Mouse (Mus musculus) liver, adult 2 months (tissue): ENCODE measurements around the gene Fam78b. TPM values are rescaled to one million over a fixed set of nuclear protein-coding genes. Genes with fewer than 3 reads are reported as not detected.
A peak's percentile ranks its signal among the peaks of the same experiment; 100 is the strongest.

Experiments
- DNase-seq: peaks from one replicate; pipeline ENCODE4 v3.0.0-alpha.2; 2011; ENCODE audit warnings: low read depth, low spot score; ENCODE audit errors: extremely low read depth
- H3K27ac ChIP-seq: fragments of 200-500 bp; replicated peaks from 2 replicates; pipeline ENCODE4 v1.5.1; 2012; ENCODE audit warnings: low read depth, mild to moderate bottlenecking, control low read depth, inconsistent platforms, low read length; ENCODE audit not compliant: insufficient read depth
- H3K27me3 ChIP-seq: fragments of 200-500 bp; 2 replicates; pipeline ENCODE4 v1.6.1; 2012; ENCODE audit warnings: mild to moderate bottlenecking, moderate library complexity, low read length, inconsistent platforms; ENCODE audit not compliant: control insufficient read depth, insufficient read depth
- H3K36me3 ChIP-seq: fragments of 200-500 bp; 2 replicates; pipeline ENCODE4 v1.6.1; 2012; ENCODE audit warnings: low read length, inconsistent platforms; ENCODE audit not compliant: control insufficient read depth, insufficient read depth
- H3K4me1 ChIP-seq: fragments of 200-500 bp; 2 replicates; pipeline ENCODE4 v1.6.1; 2011; ENCODE audit warnings: low read length; ENCODE audit not compliant: control insufficient read depth, insufficient read depth
- H3K4me3 ChIP-seq: fragments of 200-500 bp; 2 replicates; pipeline ENCODE4 v1.5.1; 2011; ENCODE audit warnings: low read depth, mild to moderate bottlenecking, control low read depth, low read length, moderate library complexity; ENCODE audit not compliant: insufficient read depth
- H3K79me2 ChIP-seq: fragments of 200-500 bp; 2 replicates; pipeline ENCODE4 v1.6.1; 2012; ENCODE audit warnings: inconsistent platforms, mild to moderate bottlenecking, low read length, moderate library complexity; ENCODE audit not compliant: control insufficient read depth, insufficient read depth
- H3K9ac ChIP-seq: fragments of 200-500 bp; 2 replicates; pipeline ENCODE4 v1.6.1; 2012; ENCODE audit warnings: low read depth, mild to moderate bottlenecking, control low read depth, inconsistent platforms, low read length
- CTCF ChIP-seq: fragments of 200-500 bp; IDR thresholded peaks from 2 replicates; pipeline ENCODE4 v1.5.1; 2011; ENCODE audit warnings: low read depth, low read length, control low read depth
- POLR2A ChIP-seq: fragments of 200-500 bp; IDR thresholded peaks from 2 replicates; pipeline ENCODE4 v1.6.1; 2011; ENCODE audit warnings: low read length, control low read depth; ENCODE audit not compliant: insufficient read depth; ENCODE audit errors: extremely low read depth
- WGBS: fragments of 180-500 bp; shearing (Covaris S2); methylation state at CpG from one replicate; pipeline ENCODE4 v1.1.7; 2018; 5-methylcytosine and 5-hydroxymethylcytosine counted together
- polyA plus RNA-seq: library from polyadenylated mRNA; depleted of rRNA; stranded (reverse); fragments of >200 nt; gene quantifications from 2 replicates; pipeline ENCODE4 v1.2.3, GENCODE M21; 2012
- total RNA-seq: library from RNA; depleted of rRNA; stranded (reverse); fragments of >200 nt; gene quantifications from 2 replicates; pipeline ENCODE4 v1.2.3, GENCODE M21; 2014

Gene Fam78b
- total and polyA plus RNA-seq, 2 experiments: 0.09 to 0.16 TPM

- no peaks in the 10 kb centered on the region for H3K79me2 ChIP-seq
- TF ChIP-seq CTCF: no peak
- TF ChIP-seq POLR2A: no peak
- no peak overlapping the region for H3K9ac ChIP-seq
- H3K27ac ChIP-seq: no peak overlapping the region
- H3K4me3 ChIP-seq: no peak overlapping the region
- peak; percentile 2 for DNase-seq
- H3K36me3 ChIP-seq: no peaks in the 10 kb centered on the region
- 67% methylated on average over 8 of the region's 8 CpGs for WGBS
- H3K27me3 ChIP-seq: peaks cover 4% of the 10 kb centered on the region
- no peaks in the 10 kb centered on the region; the same call in 1 of the 2 replicates for H3K4me1 ChIP-seq
Measured at GRCm38 (mm10) chr1:166996250-166996649, 5.0 kb upstream of the Fam78b start.

GRCm38 (mm10) chr1:166996811-166997210, 4.4 kb upstream of the Fam78b start:
- DNase-seq: no peak
- TF ChIP-seq POLR2A: no peak
- no peak for TF ChIP-seq CTCF
- H3K9ac ChIP-seq: no peak overlapping the region
- 60% methylated on average over 7 of the region's 7 CpGs for WGBS
- no peaks in the 10 kb centered on the region; the same call in 1 of the 2 replicates for H3K4me1 ChIP-seq
- no peak overlapping the region for H3K4me3 ChIP-seq
- H3K36me3 ChIP-seq: no peaks in the 10 kb centered on the region
- H3K27me3 ChIP-seq: peaks cover 8% of the 10 kb centered on the region
- H3K79me2 ChIP-seq: no peaks in the 10 kb centered on the region
- no peak overlapping the region for H3K27ac ChIP-seq

- WGBS: 2% methylated on average over 38 of the region's 76 CpGs
- TF ChIP-seq CTCF (no peak), POLR2A (no peak)
Measured at GRCm38 (mm10) chr1:167000529-167001173, 566 bp upstream of the Fam78b start.

GRCm38 (mm10) chr1:167001844-167002485, 748 bp downstream of the Fam78b start:
- H3K79me2 ChIP-seq: no peaks in the 10 kb centered on the region
- DNase-seq: no peak
- TF ChIP-seq POLR2A (no peak), CTCF (no peak)
- H3K9ac ChIP-seq: 0 out of 2 replicates have a peak overlapping the region, but pooled peaks have one; percentile 1
- H3K4me1 ChIP-seq: no peaks in the 10 kb centered on the region; the same call in 1 of the 2 replicates
- H3K36me3 ChIP-seq: no peaks in the 10 kb centered on the region
- H3K27me3 ChIP-seq: peaks cover 11% of the 10 kb centered on the region
- no peak overlapping the region for H3K27ac ChIP-seq
- peak overlapping the region; percentile 64; the same call in 1 of the 2 replicates for H3K4me3 ChIP-seq
- 3% methylated on average over 30 of the region's 30 CpGs for WGBS

More at GRCm38 (mm10) chr1:167000529-167001173, 566 bp upstream of the Fam78b start:
- H3K36me3 ChIP-seq: no peaks in the 10 kb centered on the region
- no peaks in the 10 kb centered on the region for H3K79me2 ChIP-seq
- no peaks in the 10 kb centered on the region; the same call in 1 of the 2 replicates for H3K4me1 ChIP-seq
- H3K27me3 ChIP-seq: peaks cover 11% of the 10 kb centered on the region
- peak overlapping the region; percentile 64 for H3K4me3 ChIP-seq
- DNase-seq: no peak
- no peak overlapping the region for H3K27ac ChIP-seq
- peak overlapping the region; percentile 71 for H3K9ac ChIP-seq

GRCm38 (mm10) chr1:167002486-167002850, 1.3 kb downstream of the Fam78b start:
- Histone ChIP-seq H3K9ac (no peak overlapping the region), H3K4me1 (no peaks in the 10 kb centered on the region), H3K4me3 (peak overlapping the region; percentile 64; the same call in 1 of the 2 replicates), H3K79me2 (no peaks in the 10 kb centered on the region), H3K36me3 (no peaks in the 10 kb centered on the region), H3K27me3 (peaks cover 11% of the 10 kb centered on the region), H3K27ac (no peak overlapping the region)
- 2% methylated on average over 19 of the region's 19 CpGs for WGBS
- TF ChIP-seq CTCF: 0 out of 2 replicates have a peak, but pooled peaks have one; percentile 26
- TF ChIP-seq POLR2A: no peak
- DNase-seq: peak; percentile 4

- WGBS: 63% methylated on average over 2 of the region's 2 CpGs
- TF ChIP-seq POLR2A (no peak), CTCF (no peak)
Measured at GRCm38 (mm10) chr1:167004621-167005020, 3.4 kb downstream of the Fam78b start.

More at GRCm38 (mm10) chr1:167004621-167005020, 3.4 kb downstream of the Fam78b start:
- Histone ChIP-seq H3K27me3 (peaks cover 11% of the 10 kb centered on the region), H3K9ac (no peak overlapping the region), H3K4me1 (no peaks in the 10 kb centered on the region), H3K27ac (no peak overlapping the region), H3K36me3 (no peaks in the 10 kb centered on the region), H3K79me2 (no peaks in the 10 kb centered on the region), H3K4me3 (no peak overlapping the region)
- no peak for DNase-seq
